Mouse (Mus musculus) heart, postnatal 0 days (tissue): Measurements from ENCODE around the gene 4933415A04Rik.

ENCODE experiments used
- CTCF ChIP-seq: IDR thresholded peaks from 2 replicates; pipeline ENCODE4 v1.5.1; 2016; ENCODE audit warnings: antibody characterized with exemption, control low read depth, low read depth
- EP300 ChIP-seq: IDR thresholded peaks from 2 replicates; pipeline ENCODE4 v1.6.1; 2016; ENCODE audit warnings: antibody characterized with exemption, low read depth

- TF ChIP-seq CTCF: no peak
- no peak for TF ChIP-seq EP300
Observed at GRCm38 (mm10) chr11:43604891-43605290, 18.1 kb downstream of the 4933415A04Rik start.
